Mouse (Mus musculus) MEL (cell line): ENCODE data around the gene Ccdc137. TPM values are rescaled to one million over a fixed set of nuclear protein-coding genes. Genes with fewer than 3 reads are reported as not detected.
A peak's percentile ranks its signal among the peaks of the same experiment; 100 is the strongest.

ENCODE experiments used
- DNase-seq: peaks from one replicate; pipeline ENCODE4 v3.0.0; 2011; ENCODE audit warnings: low read depth, low spot score
- H3K27ac ChIP-seq: 2 replicates; pipeline ENCODE4 v1.5.1; 2012; ENCODE audit warnings: low read depth, mild to moderate bottlenecking, control low read depth, low read length, moderate library complexity; ENCODE audit not compliant: control insufficient read depth
- H3K27me3 ChIP-seq, 2 experiments: fragments of 150-350 bp in 1 of 2; sonication (generic) in 1 of 2; 2 replicates each; pipeline ENCODE4 v1.6.1; 2012; ENCODE audit warnings: low read length in 2 of 2, mild to moderate bottlenecking in 2 of 2, improper control_type of control experiment in 1 of 2, moderate library complexity in 1 of 2; ENCODE audit not compliant: insufficient read depth in 2 of 2, control insufficient read depth in 1 of 2
- H3K36me3 ChIP-seq, 2 experiments: 2 replicates each; pipeline ENCODE4 v1.6.1; 2012 to 2014; ENCODE audit warnings: low read length in 2 of 2, improper control_type of control experiment in 1 of 2, inconsistent platforms in 1 of 2, mild to moderate bottlenecking in 1 of 2; ENCODE audit not compliant: insufficient read depth in 2 of 2, control insufficient read depth in 1 of 2
- H3K4me1 ChIP-seq, 2 experiments: fragments of 150-350 bp in 1 of 2; sonication (generic) in 1 of 2; 2 replicates each; pipeline ENCODE4 v1.6.1; 2012; ENCODE audit warnings: low read length in 2 of 2, improper control_type of control experiment in 1 of 2, mild to moderate bottlenecking in 1 of 2; ENCODE audit not compliant: insufficient read depth in 2 of 2, control insufficient read depth in 1 of 2
- H3K4me3 ChIP-seq, 2 experiments: fragments of 150-350 bp in 1 of 2; sonication (generic) in 1 of 2; 2 replicates each; pipeline ENCODE4 v1.5.1; 2012; ENCODE audit warnings: low read depth in 2 of 2, low read length in 2 of 2, mild to moderate bottlenecking in 2 of 2, moderate library complexity in 2 of 2, control low read depth in 1 of 2, improper control_type of control experiment in 1 of 2; ENCODE audit not compliant: control insufficient read depth in 1 of 2, insufficient read depth in 1 of 2
- H3K79me2 ChIP-seq: 2 replicates; pipeline ENCODE4 v1.6.1; 2012; ENCODE audit warnings: mild to moderate bottlenecking, low read length, moderate library complexity; ENCODE audit not compliant: control insufficient read depth, poor library complexity, insufficient read depth
- H3K9ac ChIP-seq: 2 replicates; pipeline ENCODE4 v1.6.1; 2012; ENCODE audit warnings: low read depth, mild to moderate bottlenecking, control low read depth, low read length, moderate library complexity; ENCODE audit not compliant: control insufficient read depth, poor library complexity, severe bottlenecking
- H3K9me3 ChIP-seq: fragments of 150-350 bp; sonication (generic); replicated peaks from 2 replicates; pipeline ENCODE4 v1.6.1; 2012; ENCODE audit warnings: mild to moderate bottlenecking, low read length, improper control_type of control experiment, moderate library complexity; ENCODE audit not compliant: insufficient read depth
- BHLHE40 ChIP-seq: IDR thresholded peaks from 2 replicates; pipeline ENCODE4 v1.6.1; 2012; ENCODE audit warnings: low read depth, mild to moderate bottlenecking, inconsistent platforms, low read length, improper control_type of control experiment, borderline replicate concordance
- CHD1 ChIP-seq: IDR thresholded peaks from 2 replicates; pipeline ENCODE4 v1.6.1; 2012; ENCODE audit warnings: low read depth, mild to moderate bottlenecking, inconsistent platforms, low read length, improper control_type of control experiment
- CTCF ChIP-seq, 3 experiments: IDR thresholded peaks in 2 of 3; conservative IDR thresholded peaks in 1 of 3; 2 replicates each; pipeline ENCODE4 v1.5.1; 2011 to 2012; ENCODE audit warnings: low read length in 3 of 3, low read depth in 2 of 3, mild to moderate bottlenecking in 2 of 3, improper control_type of control experiment in 1 of 3, inconsistent platforms in 1 of 3, mixed read lengths in 1 of 3, moderate library complexity in 1 of 3; ENCODE audit not compliant: control insufficient read depth in 1 of 3, insufficient read depth in 1 of 3, poor library complexity in 1 of 3, severe bottlenecking in 1 of 3
- ETS1 ChIP-seq: IDR thresholded peaks from 2 replicates; pipeline ENCODE4 v1.6.1; 2012; ENCODE audit warnings: low read depth, mild to moderate bottlenecking, inconsistent platforms, low read length, improper control_type of control experiment, moderate library complexity
- MAFK ChIP-seq: IDR thresholded peaks from 2 replicates; pipeline ENCODE4 v1.6.1; 2011; ENCODE audit warnings: low read depth, mild to moderate bottlenecking, low read length, improper control_type of control experiment, borderline replicate concordance
- MAX ChIP-seq: IDR thresholded peaks from 2 replicates; pipeline ENCODE4 v1.6.1; 2011; ENCODE audit warnings: low read length, improper control_type of control experiment
- MXI1 ChIP-seq: IDR thresholded peaks from 2 replicates; pipeline ENCODE4 v1.6.1; 2011; ENCODE audit warnings: mild to moderate bottlenecking, low read depth, low read length, improper control_type of control experiment
- MYC ChIP-seq: IDR thresholded peaks from 2 replicates; pipeline ENCODE4 v1.6.1; 2011; ENCODE audit warnings: low read depth, mild to moderate bottlenecking, low read length, improper control_type of control experiment, moderate library complexity
- NRF1 ChIP-seq: IDR thresholded peaks from 2 replicates; pipeline ENCODE4 v1.6.1; 2014; ENCODE audit warnings: low read depth, mild to moderate bottlenecking, inconsistent platforms, low read length, improper control_type of control experiment, moderate library complexity; ENCODE audit not compliant: poor library complexity, insufficient read depth, severe bottlenecking
- POLR2AphosphoS2 ChIP-seq: IDR thresholded peaks from 2 replicates; pipeline ENCODE4 v1.6.1; 2011; ENCODE audit warnings: low read length, improper control_type of control experiment
- POLR2AphosphoS5 ChIP-seq: IDR thresholded peaks from 2 replicates; pipeline ENCODE4 v1.6.1; 2012; ENCODE audit warnings: low read depth, borderline replicate concordance, mild to moderate bottlenecking, inconsistent platforms, low read length, moderate library complexity, mixed read lengths
- RAD21 ChIP-seq: IDR thresholded peaks from 2 replicates; pipeline ENCODE4 v1.6.1; 2011; ENCODE audit warnings: mild to moderate bottlenecking, low read depth, low read length, improper control_type of control experiment
- RCOR1 ChIP-seq: IDR thresholded peaks from 2 replicates; pipeline ENCODE4 v1.6.1; 2012; ENCODE audit warnings: low read depth, mild to moderate bottlenecking, inconsistent platforms, low read length, improper control_type of control experiment
- SIN3A ChIP-seq: IDR thresholded peaks from 2 replicates; pipeline ENCODE4 v1.6.1; 2012; ENCODE audit warnings: low read length, improper control_type of control experiment, inconsistent platforms
- SMC3 ChIP-seq: IDR thresholded peaks from 2 replicates; pipeline ENCODE4 v1.6.1; 2011; ENCODE audit warnings: low read depth, low read length, improper control_type of control experiment
- USF1 ChIP-seq: IDR thresholded peaks from 2 replicates; pipeline ENCODE4 v1.6.1; 2014; ENCODE audit warnings: low read depth, mild to moderate bottlenecking, inconsistent platforms, low read length, improper control_type of control experiment, moderate library complexity
- USF2 ChIP-seq, 2 experiments: IDR thresholded peaks; 2 replicates each; pipeline ENCODE4 v1.6.1; 2011 to 2012; ENCODE audit warnings: improper control_type of control experiment in 2 of 2, low read length in 2 of 2, borderline replicate concordance in 1 of 2, inconsistent platforms in 1 of 2, low read depth in 1 of 2, mild to moderate bottlenecking in 1 of 2; ENCODE audit not compliant: insufficient read depth in 1 of 2
- ZC3H11A ChIP-seq: IDR thresholded peaks from 2 replicates; pipeline ENCODE4 v1.6.1; 2012; ENCODE audit warnings: low read depth, mild to moderate bottlenecking, inconsistent platforms, low read length, improper control_type of control experiment
- ZNF384 ChIP-seq: IDR thresholded peaks from 2 replicates; pipeline ENCODE4 v1.6.1; 2012; ENCODE audit warnings: low read depth, mild to moderate bottlenecking, inconsistent platforms, low read length, improper control_type of control experiment
- polyA plus RNA-seq, 2 experiments: library from polyadenylated mRNA; stranded (reverse) in 1 of 2; unstranded in 1 of 2; fragments of >175 nt in 1 of 2; fragments of >200 nt in 1 of 2; gene quantifications; 2 replicates each; pipeline versions ENCODE4 v1.2.1 to v1.2.4; 2012; ENCODE audit warnings: low replicate concordance in 2 of 2, low read depth in 1 of 2; ENCODE audit not compliant: insufficient read length in 2 of 2, insufficient read depth in 1 of 2, missing spikeins in 1 of 2
- total RNA-seq: library from RNA; depleted of rRNA; stranded (reverse); fragments of 300-350 nt; gene quantifications from 2 replicates; pipeline ENCODE4 v1.2.3, GENCODE M21; 2012

Ccdc137 gene
- total and polyA plus RNA-seq, 3 experiments = 104 to 116 TPM; not detected in 1

GRCm38 (mm10) chr11:120464365-120464764 lies 6.5 kb downstream of the Ccdc137 start:
- peak; percentile 44 for DNase-seq
- H3K9me3 ChIP-seq = no peaks in the 10 kb centered on the region
- peaks cover 8 to 20% of the 10 kb centered on the region in 2 experiments for H3K4me1 ChIP-seq
- no peak overlapping the region for H3K4me3 ChIP-seq
- TF ChIP-seq SIN3A (no peak), RCOR1 (no peak), POLR2AphosphoS2 (peak; percentile 67; the same call in 1 of the 2 replicates), MAX (no peak), ZNF384 (peak; percentile 54; the same call in 1 of the 2 replicates)
- no peak overlapping the region for H3K27ac ChIP-seq
- peaks cover 30% of the 10 kb centered on the region for H3K79me2 ChIP-seq
- H3K27me3 ChIP-seq = no peaks in the 10 kb centered on the region
- H3K9ac ChIP-seq = no peak overlapping the region
- peaks cover 3 to 16% of the 10 kb centered on the region in 2 experiments; a peak in 3 of 4 replicates for H3K36me3 ChIP-seq

GRCm38 (mm10) chr11:120465521-120465920 lies 7.6 kb downstream of the Ccdc137 start:
- H3K9me3 ChIP-seq = no peaks in the 10 kb centered on the region
- no peaks in the 10 kb centered on the region for H3K27me3 ChIP-seq
- H3K27ac ChIP-seq = no peak overlapping the region
- H3K79me2 ChIP-seq = peaks cover 21% of the 10 kb centered on the region
- H3K9ac ChIP-seq = no peak overlapping the region
- H3K4me1 ChIP-seq = peaks cover 8 to 12% of the 10 kb centered on the region in 2 experiments
- H3K36me3 ChIP-seq = peaks cover 3 to 11% of the 10 kb centered on the region in 2 experiments; a peak in 2 of 4 replicates
- DNase-seq = no peak
- TF ChIP-seq MAFK (no peak), ZC3H11A (no peak), CHD1 (no peak), POLR2AphosphoS5 (no peak), USF1 (no peak), BHLHE40 (no peak), NRF1 (no peak), MAX (no peak), USF2 (IDR thresholded peaks at IDR 0.05; ENCODE audit: borderline replicate concordance in 1 of 2, insufficient read depth in 1 of 2, low read depth in 1 of 2, low read length in 2 of 2) (no peak), CTCF (IDR thresholded peaks at IDR 0.05 in 2 of 3, conservative IDR thresholded peaks at IDR 0.05 in 1 of 3; ENCODE audit: control insufficient read depth in 1 of 3, insufficient read depth in 1 of 3, low read depth in 2 of 3, low read length in 3 of 3, poor library complexity in 1 of 3, severe bottlenecking in 1 of 3) (no peak), SMC3 (no peak), MYC (no peak), MXI1 (no peak), RAD21 (no peak), ETS1 (no peak)
- H3K4me3 ChIP-seq = no peak overlapping the region
